Mouse (Mus musculus) B cell, adult 2 months (primary cell): ENCODE measurements around the gene Sema4d.
A peak's percentile ranks its signal among the peaks of the same experiment; 100 is the strongest.
"Not testable (repeated sequence)": the region's sequence is repeated elsewhere in the genome, so short reads cannot be mapped to it uniquely, and the experiment has no call there.

ENCODE experiments used
- DNase-seq, 2 experiments: peaks; one replicate each; pipeline ENCODE4 v3.0.0; 2022

Sema4d gene

GRCm38 (mm10) chr13:51793425-51793891 is at the start of gene Sema4d:
Sema4d (minus strand) TSS chr13:51793747.
- peak; percentile 65 to 71 for DNase-seq

GRCm38 (mm10) chr13:51843298-51843697 is 49.8 kb upstream of the Sema4d start:
- DNase-seq = no peak

- peak in 1 of 2 experiments; percentile 11 for DNase-seq
Measured at GRCm38 (mm10) chr13:51842773-51843172, 49.2 kb upstream of the Sema4d start.

- no peak for DNase-seq
Measured at GRCm38 (mm10) chr13:51842191-51842590, 48.6 kb upstream of the Sema4d start.

- no peak for DNase-seq
Measured at GRCm38 (mm10) chr13:51841541-51842115, 48.1 kb upstream of the Sema4d start.

- DNase-seq = no peak
Measured at GRCm38 (mm10) chr13:51840702-51841101, 47.2 kb upstream of the Sema4d start.

GRCm38 (mm10) chr13:51839250-51840026 is 45.9 kb upstream of the Sema4d start:
- DNase-seq = peak; percentile 58 to 67

GRCm38 (mm10) chr13:51837402-51837801 is 43.9 kb upstream of the Sema4d start:
- no peak for DNase-seq

- not testable (repeated sequence) for DNase-seq
Measured at GRCm38 (mm10) chr13:51835208-51835607, 41.7 kb upstream of the Sema4d start.

- DNase-seq = no peak
Measured at GRCm38 (mm10) chr13:51834520-51834919, 41.0 kb upstream of the Sema4d start.

GRCm38 (mm10) chr13:51834024-51834423 is 40.5 kb upstream of the Sema4d start:
- peak; percentile 41 to 45 for DNase-seq

GRCm38 (mm10) chr13:51833611-51834010 is 40.1 kb upstream of the Sema4d start:
- DNase-seq = no peak

GRCm38 (mm10) chr13:51832491-51832890 is 38.9 kb upstream of the Sema4d start:
- DNase-seq = no peak

GRCm38 (mm10) chr13:51830744-51831450 is 37.4 kb upstream of the Sema4d start:
- peak; percentile 69 to 74 for DNase-seq

GRCm38 (mm10) chr13:51823822-51824495 is 30.4 kb upstream of the Sema4d start:
- DNase-seq = no peak

GRCm38 (mm10) chr13:51821988-51822387 is 28.4 kb upstream of the Sema4d start:
- DNase-seq = no peak

- DNase-seq = no peak
Measured at GRCm38 (mm10) chr13:51819351-51819750, 25.8 kb upstream of the Sema4d start.

GRCm38 (mm10) chr13:51818944-51819326 is 25.4 kb upstream of the Sema4d start:
- DNase-seq = no peak

GRCm38 (mm10) chr13:51818170-51818943 is 24.8 kb upstream of the Sema4d start:
- DNase-seq = no peak

- no peak for DNase-seq
Measured at GRCm38 (mm10) chr13:51816559-51817041, 23.1 kb upstream of the Sema4d start.

GRCm38 (mm10) chr13:51815865-51816504 is 22.4 kb upstream of the Sema4d start:
- peak; percentile 85 to 88 for DNase-seq

GRCm38 (mm10) chr13:51814646-51815045 is 21.1 kb upstream of the Sema4d start:
- DNase-seq = no peak
